Mouse (Mus musculus) left cerebral cortex, adult 6 months (tissue): ENCODE measurements around the gene Il13. TPM values are rescaled to one million over a fixed set of nuclear protein-coding genes. Genes with fewer than 3 reads are reported as not detected.

Experiments
- long read RNA-seq, 2 experiments: library from polyadenylated mRNA; unstranded; transcript quantifications; one replicate each; pipeline ENCODE4 v2.0.0; 2019 to 2020
- polyA plus RNA-seq: library from polyadenylated mRNA; unstranded; fragments of <200 nt; fragmentation: Nextera tagmentation; gene quantifications from 2 replicates; pipeline ENCODE4 v1.2.3, GENCODE M21; 2021

The Il13 gene
- not detected in 2 replicates for polyA plus RNA-seq
- long read RNA-seq, experiment 1, result 0 reads
- long read RNA-seq, experiment 2, result 0 reads

GRCm38 (mm10) chr11:53634556-53634955 is at the start of gene Il13:
TSS of gene Il13 (minus strand) at chr11:53634702.

GRCm38 (mm10) chr11:53618619-53619198 is 15.8 kb downstream of the Il13 start, which contains the start of gene Il4:
TSS of gene Il4 (minus strand) at chr11:53618669.

Other genes starting within 250 kb of the Il13 start
- gene Leap2, start 211.5 kb downstream of the Il13 start, polyA plus RNA-seq, result not detected in 2 replicates
- gene Uqcrq, start 203.9 kb downstream of the Il13 start, polyA plus RNA-seq, result 1,761 and 1,964 TPM in 2 replicates
- gene Gdf9, start 203.7 kb downstream of the Il13 start, polyA plus RNA-seq, result 1.1 and 1.5 TPM in 2 replicates
- gene Gm10447, start 177.6 kb downstream of the Il13 start, polyA plus RNA-seq, result 0.04 TPM in 1 of 2 replicates, not detected in the other
- 4.1 and 4.4 TPM in 2 replicates for gene Shroom1, start 177.5 kb downstream of the Il13 start, polyA plus RNA-seq
- gene Gm9837, start 164.2 kb downstream of the Il13 start, polyA plus RNA-seq, result not detected in 2 replicates
- 1.2 and 1.8 TPM in 2 replicates for gene Gm9945, start 154.5 kb downstream of the Il13 start, polyA plus RNA-seq
- gene Sowaha, start 154.4 kb downstream of the Il13 start, polyA plus RNA-seq, result 31.2 and 38.6 TPM in 2 replicates
- 129 and 140 TPM in 2 replicates for gene Sept8, start 115.4 kb downstream of the Il13 start, polyA plus RNA-seq
- gene Kif3a, start 67.3 kb downstream of the Il13 start, polyA plus RNA-seq, result 119 and 137 TPM in 2 replicates
- gene Il4, start 16.0 kb downstream of the Il13 start, polyA plus RNA-seq, result 0.58 TPM in 1 of 2 replicates, not detected in the other
- 4.7 and 6.5 TPM in 2 replicates for gene Rad50, start 72.6 kb upstream of the Il13 start, polyA plus RNA-seq
- not detected in 2 replicates for gene Il5, start 86.1 kb upstream of the Il13 start, polyA plus RNA-seq
- 6.1 and 7.3 TPM in 2 replicates for gene Irf1, start 135.3 kb upstream of the Il13 start, polyA plus RNA-seq
- gene Gm17334, start 138.5 kb upstream of the Il13 start, polyA plus RNA-seq, result 0.21 and 0.80 TPM in 2 replicates
- gene Gm12216, start 224.6 kb upstream of the Il13 start, polyA plus RNA-seq, result 1.5 and 2.1 TPM in 2 replicates